Mouse (Mus musculus): ENCODE data around the gene Tent5c. TPM values are rescaled to one million over a fixed set of nuclear protein-coding genes. Genes with fewer than 3 reads are reported as not detected.

Tent5c gene
- polyA plus RNA-seq, 1 experiment from 2014 or later: 3.2 TPM

DNA sequence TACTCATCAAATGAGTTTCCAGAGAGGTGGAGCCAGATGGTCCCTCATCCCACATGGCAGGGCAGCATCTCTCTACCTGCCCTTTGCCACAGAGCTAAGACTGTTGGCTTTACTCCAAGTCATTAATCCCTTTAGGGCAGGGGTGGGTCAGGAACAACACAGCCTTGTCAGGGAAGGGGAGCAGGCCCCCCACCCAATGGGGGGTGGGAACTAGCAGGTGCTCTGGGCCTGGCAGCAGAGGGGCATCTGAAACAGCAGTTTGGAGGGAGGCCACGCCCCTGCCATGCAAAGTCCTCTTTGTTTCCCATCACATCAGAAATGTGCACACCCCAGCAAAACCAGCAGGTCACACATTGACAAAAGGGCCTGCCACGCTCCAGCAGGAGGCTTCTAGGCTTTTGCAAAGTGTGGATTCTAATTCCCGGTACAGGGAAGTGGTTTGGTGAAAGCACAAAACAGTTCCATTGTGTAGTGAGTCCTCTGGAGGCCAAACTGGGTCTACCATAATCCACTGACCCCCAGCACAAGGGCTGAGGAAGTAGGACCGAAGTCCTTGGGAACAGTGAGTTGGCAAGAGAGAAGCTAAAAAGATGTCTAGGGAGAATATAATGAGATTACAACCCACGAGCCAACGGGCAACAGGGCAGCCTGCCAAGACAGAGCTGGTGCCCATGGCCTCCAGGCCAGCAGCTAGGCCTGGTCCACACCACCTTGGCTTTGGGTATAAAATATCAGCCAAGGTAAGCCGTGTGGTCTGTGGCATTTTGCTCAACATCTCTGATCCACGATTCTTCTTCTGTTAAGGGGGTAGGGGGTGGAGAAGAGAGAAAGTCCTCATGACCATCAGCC, 26.7 kb downstream of the Tent5c start:
- Histone ChIP-seq H3K4me3 (no peak overlapping the region), H3K27ac (replicated peaks) (no peak overlapping the region), H3K9ac (replicated peaks) (no peak overlapping the region), H3K9me3 (no peaks in the 10 kb centered on the region), H3K36me3 (no peaks in the 10 kb centered on the region), H3K27me3 (no peaks in the 10 kb centered on the region), H3K4me2 (replicated peaks) (no peak overlapping the region), H3K4me1 (peaks cover 14% of the 10 kb centered on the region)
- ATAC-seq (replicated peaks): no peak; the same call in none of the 2 replicates
- WGBS: 27% methylated on average over 8 of the region's 8 CpGs

DNA sequence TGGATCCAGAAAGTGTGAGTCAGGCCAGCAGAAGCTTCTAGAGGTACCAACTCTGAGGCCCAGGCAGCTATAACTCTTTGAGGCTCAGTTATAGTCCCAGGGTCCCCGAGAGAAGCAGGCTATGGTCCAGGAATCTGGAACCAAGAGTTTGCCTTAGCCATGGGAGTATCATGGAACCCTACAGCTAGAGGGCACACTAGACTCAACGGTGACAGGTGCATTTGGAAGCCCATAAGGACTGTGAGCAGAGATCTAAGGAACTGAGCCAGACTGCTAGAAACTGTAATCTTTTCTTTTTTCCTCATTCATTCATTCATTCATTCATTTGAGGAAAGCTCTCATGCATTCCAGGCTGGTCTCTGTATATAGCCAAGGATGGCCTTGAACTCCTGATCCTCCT, 28.6 kb downstream of the Tent5c start:
- Histone ChIP-seq H3K4me3 (no peak overlapping the region), H3K36me3 (no peaks in the 10 kb centered on the region), H3K27me3 (no peaks in the 10 kb centered on the region), H3K4me2 (replicated peaks) (no peak overlapping the region), H3K4me1 (peaks cover 14% of the 10 kb centered on the region), H3K9me3 (no peaks in the 10 kb centered on the region), H3K27ac (replicated peaks) (no peak overlapping the region), H3K9ac (replicated peaks) (no peak overlapping the region)
- ATAC-seq (replicated peaks): no peak
- whole genome bisulfite sequencing: 94% methylated on average over 2 of the region's 2 CpGs

DNA sequence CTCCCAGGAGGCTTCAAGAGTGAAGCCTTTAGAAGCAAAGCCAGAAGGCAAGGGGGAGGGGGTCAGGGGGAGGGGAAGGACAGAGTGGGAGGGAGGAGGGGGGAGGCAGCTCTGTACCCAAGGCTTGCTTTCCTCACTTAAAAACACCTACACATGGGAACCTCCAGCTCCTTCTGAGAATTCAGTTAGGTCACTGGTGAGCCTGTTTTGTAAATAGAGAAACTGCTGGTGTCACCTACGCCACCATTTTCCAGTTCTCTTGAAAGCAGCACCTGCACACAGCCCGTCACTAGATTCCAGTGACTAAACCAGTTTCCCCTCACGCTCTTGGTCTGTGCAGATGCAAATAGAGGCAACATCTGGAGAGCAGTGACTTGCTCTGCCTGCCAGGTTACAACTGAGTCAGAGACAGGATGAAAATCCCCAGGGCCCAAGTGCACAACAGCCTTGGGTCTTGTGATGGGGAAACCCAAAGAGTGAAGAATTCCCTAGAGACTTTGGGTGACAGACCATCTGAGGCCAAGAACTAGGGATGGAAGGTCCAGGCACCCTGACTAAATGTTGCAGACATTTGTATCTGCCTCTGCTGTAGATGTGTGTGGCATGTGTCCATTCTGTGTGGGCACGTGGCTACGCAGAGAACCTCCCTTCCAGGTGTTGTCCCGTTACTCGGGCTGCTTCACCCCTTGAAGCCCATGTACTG, 45.2 kb downstream of the Tent5c start:
- no peaks in the 10 kb centered on the region for H3K9me3 ChIP-seq
- H3K36me3 ChIP-seq: no peaks in the 10 kb centered on the region
- ATAC-seq (replicated peaks): no peak
- H3K4me2 ChIP-seq (replicated peaks): no peak overlapping the region
- no peak overlapping the region for H3K9ac ChIP-seq (replicated peaks)
- WGBS: 86% methylated on average over 7 of the region's 7 CpGs
- no peaks in the 10 kb centered on the region for H3K27me3 ChIP-seq
- no peaks in the 10 kb centered on the region for H3K4me1 ChIP-seq
- no peak overlapping the region for H3K4me3 ChIP-seq
- H3K27ac ChIP-seq (replicated peaks): no peak overlapping the region

DNA sequence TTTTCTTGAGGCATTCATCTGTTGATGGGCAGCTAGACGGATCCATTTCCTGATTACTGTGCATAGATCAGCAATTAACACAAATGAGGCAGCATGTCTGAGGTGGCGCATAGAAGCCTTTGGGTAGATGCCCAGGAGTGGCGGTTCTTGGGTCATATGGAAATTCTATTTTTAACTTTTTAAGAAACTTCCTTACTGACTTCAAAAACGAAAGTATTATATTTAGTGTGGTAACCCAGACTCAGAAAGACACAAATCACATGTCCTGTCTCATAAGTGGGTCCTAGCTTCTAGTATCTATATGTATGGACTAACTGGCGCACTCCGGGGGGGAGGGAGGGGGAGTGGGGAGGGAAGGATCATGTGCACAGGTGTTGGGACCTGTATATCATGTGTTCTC, 46.6 kb downstream of the Tent5c start:
- no peak overlapping the region for H3K4me3 ChIP-seq
- no peak for ATAC-seq (replicated peaks)
- 81% methylated on average over 6 of the region's 6 CpGs for WGBS
- H3K27ac ChIP-seq (replicated peaks): no peak overlapping the region
- H3K9me3 ChIP-seq: no peaks in the 10 kb centered on the region
- no peaks in the 10 kb centered on the region for H3K27me3 ChIP-seq
- no peaks in the 10 kb centered on the region for H3K36me3 ChIP-seq
- no peak overlapping the region for H3K4me2 ChIP-seq (replicated peaks)
- no peaks in the 10 kb centered on the region for H3K4me1 ChIP-seq
- no peak overlapping the region for H3K9ac ChIP-seq (replicated peaks)

DNA sequence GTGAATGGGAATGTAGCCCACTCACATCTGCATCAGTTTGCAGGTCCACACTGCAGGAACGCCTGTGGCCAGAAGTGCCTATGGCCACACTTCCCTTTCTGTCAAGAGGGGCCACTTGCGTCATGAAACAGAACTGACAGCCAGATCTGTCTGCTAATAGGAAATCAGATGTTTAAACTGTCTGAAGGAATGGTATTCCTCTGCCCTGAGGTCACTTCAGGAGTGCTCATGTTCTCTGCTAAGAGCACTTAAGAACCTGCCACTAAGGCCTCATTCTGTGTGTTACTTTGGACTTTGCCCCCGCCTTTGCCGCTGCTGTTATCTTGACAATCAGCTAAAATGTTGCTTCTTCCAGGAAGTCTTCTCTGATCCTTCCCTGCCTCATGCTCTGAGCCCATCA, 48.4 kb downstream of the Tent5c start:
- Histone ChIP-seq H3K4me2 (replicated peaks) (no peak overlapping the region), H3K9me3 (no peaks in the 10 kb centered on the region), H3K27me3 (no peaks in the 10 kb centered on the region), H3K36me3 (no peaks in the 10 kb centered on the region), H3K9ac (replicated peaks) (no peak overlapping the region), H3K4me3 (no peak overlapping the region), H3K4me1 (no peaks in the 10 kb centered on the region), H3K27ac (replicated peaks) (no peak overlapping the region)
- 85% methylated on average over 4 of the region's 4 CpGs for WGBS
- no peak for ATAC-seq (replicated peaks)

DNA sequence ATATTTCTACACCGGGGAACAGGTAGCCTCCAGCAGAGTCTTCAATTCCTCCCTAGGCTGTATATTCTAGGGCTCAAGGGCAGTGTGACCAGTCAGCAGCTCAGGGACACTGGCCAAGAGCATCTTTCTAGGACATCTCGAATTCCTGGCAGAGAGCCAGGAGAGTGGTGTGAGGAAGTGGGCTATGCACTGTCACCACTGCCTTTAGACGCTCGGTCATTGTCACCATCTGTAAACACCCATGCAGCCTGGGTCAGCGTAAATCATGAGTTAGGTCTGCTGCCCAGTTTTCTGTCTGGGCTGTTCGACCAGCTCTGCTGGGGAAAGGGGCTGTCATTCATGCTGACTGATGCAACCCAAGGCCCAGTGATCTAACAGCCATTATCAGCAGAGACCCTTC, 49.1 kb downstream of the Tent5c start:
- Histone ChIP-seq H3K4me2 (replicated peaks) (no peak overlapping the region), H3K4me1 (no peaks in the 10 kb centered on the region), H3K36me3 (no peaks in the 10 kb centered on the region), H3K9ac (replicated peaks) (no peak overlapping the region), H3K27ac (replicated peaks) (no peak overlapping the region), H3K4me3 (no peak overlapping the region), H3K27me3 (no peaks in the 10 kb centered on the region), H3K9me3 (no peaks in the 10 kb centered on the region)
- 72% methylated on average over 6 of the region's 6 CpGs for WGBS
- no peak for ATAC-seq (replicated peaks)

DNA sequence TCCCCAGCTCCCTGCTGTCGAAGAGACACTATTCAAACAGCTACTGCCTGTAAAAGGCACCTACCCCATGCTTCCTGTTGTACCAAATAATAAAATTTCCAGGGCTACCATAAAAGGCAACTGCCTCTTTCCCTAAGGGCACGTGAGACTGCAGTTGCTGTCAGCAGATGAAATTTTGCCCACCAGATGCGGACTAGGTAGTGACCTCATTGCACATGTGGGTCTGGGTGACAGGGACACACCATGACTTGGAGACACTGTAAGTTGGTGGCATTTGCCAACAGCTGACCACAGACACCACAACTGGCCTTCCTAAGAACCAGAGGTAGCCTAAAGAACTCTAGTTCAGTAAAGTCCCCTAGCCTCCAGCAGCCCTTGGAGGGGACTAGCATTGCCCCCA, 50.0 kb downstream of the Tent5c start:
- Histone ChIP-seq H3K9me3 (no peaks in the 10 kb centered on the region), H3K27ac (replicated peaks) (no peak overlapping the region), H3K4me1 (no peaks in the 10 kb centered on the region), H3K9ac (replicated peaks) (no peak overlapping the region), H3K27me3 (no peaks in the 10 kb centered on the region), H3K36me3 (no peaks in the 10 kb centered on the region), H3K4me2 (replicated peaks) (no peak overlapping the region), H3K4me3 (no peak overlapping the region)
- 89% methylated on average over 3 of the region's 3 CpGs for WGBS
- ATAC-seq (replicated peaks): no peak

DNA sequence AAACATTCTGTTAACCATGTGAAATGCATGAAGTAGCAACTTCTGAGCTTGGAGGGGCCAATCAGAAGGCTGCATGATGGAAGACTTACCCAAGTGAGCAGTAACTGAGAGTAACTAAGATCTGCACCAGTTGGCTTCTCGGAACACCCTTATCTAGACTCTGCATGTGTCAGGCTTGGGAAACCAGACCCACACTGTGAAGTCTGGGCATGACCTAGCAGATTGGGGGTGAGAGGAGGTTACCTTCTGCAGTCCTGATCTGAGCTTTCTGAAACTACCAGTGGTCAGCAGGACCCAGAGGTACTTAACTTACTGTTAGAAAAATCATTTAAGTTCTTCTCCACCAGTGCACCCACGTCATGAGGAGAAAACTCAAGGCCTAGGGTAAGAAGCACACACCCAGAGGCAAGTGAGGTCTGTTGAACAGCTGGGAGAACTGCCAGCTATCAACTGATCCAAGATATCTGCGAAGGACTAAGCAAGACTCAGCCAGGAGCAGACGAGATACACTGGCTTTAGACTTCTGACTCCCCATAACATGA, 50.6 kb downstream of the Tent5c start:
- no peak overlapping the region for H3K4me2 ChIP-seq (replicated peaks)
- no peaks in the 10 kb centered on the region for H3K36me3 ChIP-seq
- no peaks in the 10 kb centered on the region for H3K9me3 ChIP-seq
- H3K27ac ChIP-seq (replicated peaks): no peak overlapping the region
- H3K9ac ChIP-seq (replicated peaks): no peak overlapping the region
- 87% methylated on average over 4 of the region's 4 CpGs for WGBS
- H3K4me3 ChIP-seq: no peak overlapping the region
- H3K27me3 ChIP-seq: no peaks in the 10 kb centered on the region
- ATAC-seq (replicated peaks): no peak
- no peaks in the 10 kb centered on the region for H3K4me1 ChIP-seq

DNA sequence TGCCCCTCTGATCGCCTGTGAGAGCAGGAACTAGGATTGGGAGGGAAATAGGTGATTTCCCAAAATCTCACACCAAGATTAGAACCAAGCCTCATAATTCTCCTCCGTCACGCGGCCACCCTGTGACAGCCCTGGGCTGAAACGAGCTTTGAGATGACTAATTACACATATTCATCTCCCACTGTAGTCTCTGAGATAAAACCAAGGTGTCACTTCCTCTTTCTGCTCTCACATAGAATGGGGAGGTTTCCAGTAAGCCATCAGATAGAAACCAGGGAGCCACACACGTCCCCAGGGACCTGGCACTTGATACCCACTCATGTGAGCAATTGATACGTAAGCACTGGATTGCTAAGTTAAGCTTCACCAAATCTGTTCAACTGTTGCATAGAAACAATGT, 52.4 kb downstream of the Tent5c start:
- H3K27ac ChIP-seq (replicated peaks): no peak overlapping the region
- H3K4me3 ChIP-seq: no peak overlapping the region
- no peak for ATAC-seq (replicated peaks)
- no peak overlapping the region for H3K9ac ChIP-seq (replicated peaks)
- no peaks in the 10 kb centered on the region for H3K9me3 ChIP-seq
- H3K27me3 ChIP-seq: no peaks in the 10 kb centered on the region
- H3K4me2 ChIP-seq (replicated peaks): no peak overlapping the region
- no peaks in the 10 kb centered on the region for H3K36me3 ChIP-seq
- no peaks in the 10 kb centered on the region for H3K4me1 ChIP-seq
- WGBS: 87% methylated on average over 7 of the region's 7 CpGs

DNA sequence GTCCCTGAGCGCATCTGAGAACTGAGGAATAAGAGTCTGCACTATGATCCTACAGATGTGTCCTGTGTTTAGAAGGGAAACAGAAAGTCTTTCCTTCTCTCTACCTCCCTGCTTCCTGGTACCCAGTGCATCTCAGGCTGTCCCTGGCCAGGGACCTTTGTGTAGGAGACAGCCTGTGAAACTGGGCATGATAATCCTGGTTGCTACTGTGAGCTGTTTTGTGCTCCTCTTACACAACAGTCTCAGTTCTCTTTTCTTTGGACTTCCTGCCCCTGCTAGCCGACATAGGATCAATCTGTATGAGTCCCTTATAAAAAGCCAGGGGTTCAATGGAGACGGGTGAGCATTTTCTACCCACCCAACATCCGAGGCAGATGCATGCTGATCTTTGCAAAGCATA, 57.4 kb downstream of the Tent5c start:
- no peaks in the 10 kb centered on the region for H3K36me3 ChIP-seq
- H3K27ac ChIP-seq (replicated peaks): no peak overlapping the region
- 83% methylated on average over 4 of the region's 4 CpGs for WGBS
- no peaks in the 10 kb centered on the region for H3K27me3 ChIP-seq
- ATAC-seq (replicated peaks): no peak
- no peak overlapping the region for H3K4me2 ChIP-seq (replicated peaks)
- no peaks in the 10 kb centered on the region for H3K9me3 ChIP-seq
- no peak overlapping the region for H3K9ac ChIP-seq (replicated peaks)
- H3K4me3 ChIP-seq: no peak overlapping the region
- no peaks in the 10 kb centered on the region for H3K4me1 ChIP-seq

DNA sequence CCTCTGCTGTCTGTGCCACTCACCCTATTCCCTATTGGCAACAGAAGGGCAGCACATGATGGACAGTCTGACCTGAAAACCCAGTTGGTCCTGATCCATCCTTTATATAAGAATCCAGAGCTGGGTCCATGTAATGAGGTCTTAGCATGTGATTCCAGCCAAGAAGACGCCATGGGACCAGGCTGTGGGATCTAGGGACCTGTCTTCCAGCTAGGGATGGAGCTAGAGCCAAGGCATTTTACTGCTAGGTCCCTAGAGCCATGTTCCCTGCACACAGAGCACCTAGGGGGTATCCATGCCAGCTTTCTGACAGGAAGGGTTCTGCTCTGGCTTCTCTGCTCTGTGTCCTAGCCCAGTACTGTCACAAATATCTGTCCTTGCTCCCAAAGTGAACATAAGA, 58.4 kb downstream of the Tent5c start:
- no peaks in the 10 kb centered on the region for H3K36me3 ChIP-seq
- no peak overlapping the region for H3K4me3 ChIP-seq
- no peaks in the 10 kb centered on the region for H3K27me3 ChIP-seq
- H3K4me2 ChIP-seq (replicated peaks): no peak overlapping the region
- 72% methylated on average over 1 of the region's 1 CpGs for WGBS
- no peaks in the 10 kb centered on the region for H3K9me3 ChIP-seq
- no peaks in the 10 kb centered on the region for H3K4me1 ChIP-seq
- H3K9ac ChIP-seq (replicated peaks): no peak overlapping the region
- no peak overlapping the region for H3K27ac ChIP-seq (replicated peaks)
- ATAC-seq (replicated peaks): no peak

DNA sequence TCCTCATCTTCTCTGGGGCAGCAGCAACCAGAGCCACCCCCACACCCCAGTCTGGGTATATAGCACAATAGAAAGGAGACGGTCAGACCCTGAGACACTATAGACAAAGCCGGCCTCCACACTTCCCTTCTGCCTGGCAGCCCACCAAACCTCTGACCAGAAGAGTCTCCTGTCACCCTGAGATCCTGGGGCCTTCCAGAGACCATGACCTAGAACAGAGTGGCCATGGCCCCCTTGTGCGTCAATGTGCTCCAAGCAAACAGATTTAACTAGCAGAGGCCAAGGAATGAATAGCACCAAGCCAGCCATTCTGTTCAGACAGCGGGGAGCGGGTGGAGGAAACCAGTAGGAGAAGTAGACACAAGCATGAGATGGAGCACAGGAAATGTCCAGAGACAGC, 59.0 kb downstream of the Tent5c start:
- no peak overlapping the region for H3K4me3 ChIP-seq
- ATAC-seq (replicated peaks): no peak
- no peak overlapping the region for H3K9ac ChIP-seq (replicated peaks)
- H3K36me3 ChIP-seq: no peaks in the 10 kb centered on the region
- H3K4me1 ChIP-seq: no peaks in the 10 kb centered on the region
- no peak overlapping the region for H3K27ac ChIP-seq (replicated peaks)
- no peak overlapping the region for H3K4me2 ChIP-seq (replicated peaks)
- no peaks in the 10 kb centered on the region for H3K9me3 ChIP-seq
- no peaks in the 10 kb centered on the region for H3K27me3 ChIP-seq
- WGBS: 95% methylated on average over 5 of the region's 5 CpGs
